Mouse (Mus musculus): ENCODE measurements around the gene Ano9. TPM values are rescaled to one million over a fixed set of nuclear protein-coding genes. Genes with fewer than 3 reads are reported as not detected.
A peak's percentile ranks its signal among the peaks of the same experiment; 100 is the strongest.

Gene Ano9
- polyA plus RNA-seq (2014; fragmentation: Nextera tagmentation; extraction: Ambion mirVana) = 0.76 and 0.85 TPM in 2 replicates

GRCm38 (mm10) chr7:141117636-141118035 lies at the start of gene Ano9:
TSS of gene Ano9 (minus strand) at chr7:141117806.
- no peak within 1 kb of the TSS for H3K4me3 ChIP-seq (ENCODE audit: low read depth, low read length)
- WGBS = 10% methylated on average over 9 of the region's 9 CpGs

GRCm38 (mm10) chr7:141164850-141165249 lies 47.2 kb upstream of the Ano9 start:
- 89% methylated on average over 6 of the region's 6 CpGs for WGBS
- Histone ChIP-seq H3K9me3 (ENCODE audit: control insufficient read depth, low read length) (no peaks in the 10 kb centered on the region), H3K4me3 (ENCODE audit: low read depth, low read length) (no peak overlapping the region), H3K27ac (replicated peaks; ENCODE audit: low read depth, low read length) (no peak overlapping the region), H3K4me2 (ENCODE audit: low read depth, severe bottlenecking) (no peak overlapping the region), H3K36me3 (ENCODE audit: control insufficient read depth, insufficient read depth, low read length) (peaks cover 11% of the 10 kb centered on the region), H3K27me3 (ENCODE audit: control insufficient read depth, insufficient read depth, low read length) (no peaks in the 10 kb centered on the region), H3K9ac (ENCODE audit: low read length) (no peak overlapping the region), H3K4me1 (ENCODE audit: control insufficient read depth, insufficient read depth, low read length) (peaks cover 5% of the 10 kb centered on the region)
- DNase-seq (ENCODE audit: low spot score) (no peak), ATAC-seq (ENCODE audit: insufficient number of reproducible peaks, low FRiP score, low TSS enrichment, low read depth) (no peak)

More at GRCm38 (mm10) chr7:141117636-141118035, at the start of gene Ano9:
- Histone ChIP-seq H3K4me1 (ENCODE audit: control insufficient read depth, insufficient read depth, low read length) (no peaks in the 10 kb centered on the region), H3K4me2 (ENCODE audit: low read depth, severe bottlenecking) (peak within 1 kb of the TSS; percentile 28; the same call in 1 of the 2 replicates), H3K9me3 (ENCODE audit: control insufficient read depth, low read length) (no peaks in the 10 kb centered on the region), H3K27me3 (ENCODE audit: control insufficient read depth, insufficient read depth, low read length) (peaks cover 8% of the 10 kb centered on the region), H3K36me3 (ENCODE audit: control insufficient read depth, insufficient read depth, low read length) (no peaks in the 10 kb centered on the region), H3K9ac (ENCODE audit: low read length) (no peak within 1 kb of the TSS), H3K27ac (replicated peaks; ENCODE audit: low read depth, low read length) (no peak within 1 kb of the TSS)
- DNase-seq (ENCODE audit: low spot score) (peak; percentile 27), ATAC-seq (ENCODE audit: insufficient number of reproducible peaks, low FRiP score, low TSS enrichment, low read depth) (no peak)

GRCm38 (mm10) chr7:141164397-141164796 lies 46.8 kb upstream of the Ano9 start:
- DNase-seq (ENCODE audit: low spot score) (no peak), ATAC-seq (ENCODE audit: insufficient number of reproducible peaks, low FRiP score, low TSS enrichment, low read depth) (no peak)
- Histone ChIP-seq H3K4me1 (ENCODE audit: control insufficient read depth, insufficient read depth, low read length) (peaks cover 5% of the 10 kb centered on the region), H3K4me3 (ENCODE audit: low read depth, low read length) (no peak overlapping the region), H3K9ac (ENCODE audit: low read length) (no peak overlapping the region), H3K9me3 (ENCODE audit: control insufficient read depth, low read length) (no peaks in the 10 kb centered on the region), H3K36me3 (ENCODE audit: control insufficient read depth, insufficient read depth, low read length) (peaks cover 11% of the 10 kb centered on the region), H3K27me3 (ENCODE audit: control insufficient read depth, insufficient read depth, low read length) (no peaks in the 10 kb centered on the region), H3K27ac (replicated peaks; ENCODE audit: low read depth, low read length) (no peak overlapping the region), H3K4me2 (ENCODE audit: low read depth, severe bottlenecking) (no peak overlapping the region)
- WGBS = 97% methylated on average over 7 of the region's 7 CpGs

GRCm38 (mm10) chr7:141155362-141155761 lies 37.8 kb upstream of the Ano9 start:
- Histone ChIP-seq H3K4me1 (ENCODE audit: control insufficient read depth, insufficient read depth, low read length) (no peaks in the 10 kb centered on the region), H3K36me3 (ENCODE audit: control insufficient read depth, insufficient read depth, low read length) (peaks cover 25% of the 10 kb centered on the region), H3K9me3 (ENCODE audit: control insufficient read depth, low read length) (no peaks in the 10 kb centered on the region), H3K9ac (ENCODE audit: low read length) (no peak overlapping the region), H3K27me3 (ENCODE audit: control insufficient read depth, insufficient read depth, low read length) (no peaks in the 10 kb centered on the region), H3K4me2 (ENCODE audit: low read depth, severe bottlenecking) (no peak overlapping the region), H3K27ac (replicated peaks; ENCODE audit: low read depth, low read length) (no peak overlapping the region), H3K4me3 (ENCODE audit: low read depth, low read length) (no peak overlapping the region)
- ATAC-seq (ENCODE audit: insufficient number of reproducible peaks, low FRiP score, low TSS enrichment, low read depth) (no peak), DNase-seq (ENCODE audit: low spot score) (no peak)
- WGBS = 92% methylated on average over 9 of the region's 9 CpGs

- no peaks in the 10 kb centered on the region for H3K4me1 ChIP-seq (ENCODE audit: control insufficient read depth, insufficient read depth, low read length)
- no peak for ATAC-seq (ENCODE audit: insufficient number of reproducible peaks, low FRiP score, low TSS enrichment, low read depth)
- H3K4me2 ChIP-seq (ENCODE audit: low read depth, severe bottlenecking) = no peak overlapping the region
- no peaks in the 10 kb centered on the region for H3K9me3 ChIP-seq (ENCODE audit: control insufficient read depth, low read length)
- WGBS = 75% methylated on average over 4 of the region's 4 CpGs
- H3K27me3 ChIP-seq (ENCODE audit: control insufficient read depth, insufficient read depth, low read length) = no peaks in the 10 kb centered on the region
- peaks cover 23% of the 10 kb centered on the region for H3K36me3 ChIP-seq (ENCODE audit: control insufficient read depth, insufficient read depth, low read length)
- DNase-seq (ENCODE audit: low spot score) = no peak
- H3K27ac ChIP-seq (replicated peaks; ENCODE audit: low read depth, low read length) = no peak overlapping the region
- no peak overlapping the region for H3K4me3 ChIP-seq (ENCODE audit: low read depth, low read length)
- H3K9ac ChIP-seq (ENCODE audit: low read length) = no peak overlapping the region
Observed at GRCm38 (mm10) chr7:141148639-141149038, 31.0 kb upstream of the Ano9 start.

GRCm38 (mm10) chr7:141147044-141147443 lies 29.4 kb upstream of the Ano9 start:
- 92% methylated on average over 6 of the region's 6 CpGs for WGBS
- Histone ChIP-seq H3K9me3 (ENCODE audit: control insufficient read depth, low read length) (no peaks in the 10 kb centered on the region), H3K27me3 (ENCODE audit: control insufficient read depth, insufficient read depth, low read length) (no peaks in the 10 kb centered on the region), H3K4me2 (ENCODE audit: low read depth, severe bottlenecking) (no peak overlapping the region), H3K4me1 (ENCODE audit: control insufficient read depth, insufficient read depth, low read length) (no peaks in the 10 kb centered on the region), H3K27ac (replicated peaks; ENCODE audit: low read depth, low read length) (no peak overlapping the region), H3K36me3 (ENCODE audit: control insufficient read depth, insufficient read depth, low read length) (peaks cover 17% of the 10 kb centered on the region), H3K4me3 (ENCODE audit: low read depth, low read length) (no peak overlapping the region), H3K9ac (ENCODE audit: low read length) (no peak overlapping the region)
- DNase-seq (ENCODE audit: low spot score) (no peak), ATAC-seq (ENCODE audit: insufficient number of reproducible peaks, low FRiP score, low TSS enrichment, low read depth) (no peak)

GRCm38 (mm10) chr7:141146043-141146595 lies 28.5 kb upstream of the Ano9 start:
- Histone ChIP-seq H3K4me1 (ENCODE audit: control insufficient read depth, insufficient read depth, low read length) (no peaks in the 10 kb centered on the region), H3K4me3 (ENCODE audit: low read depth, low read length) (no peak overlapping the region), H3K36me3 (ENCODE audit: control insufficient read depth, insufficient read depth, low read length) (peaks cover 13% of the 10 kb centered on the region), H3K27ac (replicated peaks; ENCODE audit: low read depth, low read length) (no peak overlapping the region), H3K9me3 (ENCODE audit: control insufficient read depth, low read length) (no peaks in the 10 kb centered on the region), H3K27me3 (ENCODE audit: control insufficient read depth, insufficient read depth, low read length) (no peaks in the 10 kb centered on the region), H3K4me2 (ENCODE audit: low read depth, severe bottlenecking) (no peak overlapping the region), H3K9ac (ENCODE audit: low read length) (no peak overlapping the region)
- 92% methylated on average over 12 of the region's 12 CpGs for WGBS
- ATAC-seq (ENCODE audit: insufficient number of reproducible peaks, low FRiP score, low TSS enrichment, low read depth) = no peak
- no peak for DNase-seq (ENCODE audit: low spot score)

- Histone ChIP-seq H3K9me3 (ENCODE audit: control insufficient read depth, low read length) (no peaks in the 10 kb centered on the region), H3K36me3 (ENCODE audit: control insufficient read depth, insufficient read depth, low read length) (peaks cover 13% of the 10 kb centered on the region), H3K4me1 (ENCODE audit: control insufficient read depth, insufficient read depth, low read length) (no peaks in the 10 kb centered on the region), H3K9ac (ENCODE audit: low read length) (no peak overlapping the region), H3K27ac (replicated peaks; ENCODE audit: low read depth, low read length) (no peak overlapping the region), H3K4me3 (ENCODE audit: low read depth, low read length) (no peak overlapping the region), H3K27me3 (ENCODE audit: control insufficient read depth, insufficient read depth, low read length) (no peaks in the 10 kb centered on the region), H3K4me2 (ENCODE audit: low read depth, severe bottlenecking) (no peak overlapping the region)
- WGBS = 83% methylated on average over 1 of the region's 1 CpGs
- ATAC-seq (ENCODE audit: insufficient number of reproducible peaks, low FRiP score, low TSS enrichment, low read depth) (no peak), DNase-seq (ENCODE audit: low spot score) (no peak)
Observed at GRCm38 (mm10) chr7:141145403-141145802, 27.8 kb upstream of the Ano9 start.

- H3K4me2 ChIP-seq (ENCODE audit: low read depth, severe bottlenecking) = no peak overlapping the region
- H3K4me1 ChIP-seq (ENCODE audit: control insufficient read depth, insufficient read depth, low read length) = no peaks in the 10 kb centered on the region
- no peak overlapping the region for H3K9ac ChIP-seq (ENCODE audit: low read length)
- 92% methylated on average over 3 of the region's 3 CpGs for WGBS
- no peak for DNase-seq (ENCODE audit: low spot score)
- peaks cover 11% of the 10 kb centered on the region for H3K36me3 ChIP-seq (ENCODE audit: control insufficient read depth, insufficient read depth, low read length)
- H3K27ac ChIP-seq (replicated peaks; ENCODE audit: low read depth, low read length) = no peak overlapping the region
- ATAC-seq (ENCODE audit: insufficient number of reproducible peaks, low FRiP score, low TSS enrichment, low read depth) = no peak
- H3K9me3 ChIP-seq (ENCODE audit: control insufficient read depth, low read length) = no peaks in the 10 kb centered on the region
- H3K27me3 ChIP-seq (ENCODE audit: control insufficient read depth, insufficient read depth, low read length) = no peaks in the 10 kb centered on the region
- no peak overlapping the region for H3K4me3 ChIP-seq (ENCODE audit: low read depth, low read length)
Observed at GRCm38 (mm10) chr7:141144650-141145049, 27.0 kb upstream of the Ano9 start.

Measured in limb, embryonic 11.5 days (tissue).